Mouse (Mus musculus) urinary bladder, postnatal 10 days (tissue): ENCODE data around the gene Ggt1.
"Not testable (repeated sequence)": the region's sequence is repeated elsewhere in the genome, so short reads cannot be mapped to it uniquely, and the experiment has no call there.

Source experiments
- DNase-seq: peaks from one replicate; pipeline ENCODE4 v3.0.0; 2022; ENCODE audit warnings: low spot score

Ggt1 gene

DNA sequence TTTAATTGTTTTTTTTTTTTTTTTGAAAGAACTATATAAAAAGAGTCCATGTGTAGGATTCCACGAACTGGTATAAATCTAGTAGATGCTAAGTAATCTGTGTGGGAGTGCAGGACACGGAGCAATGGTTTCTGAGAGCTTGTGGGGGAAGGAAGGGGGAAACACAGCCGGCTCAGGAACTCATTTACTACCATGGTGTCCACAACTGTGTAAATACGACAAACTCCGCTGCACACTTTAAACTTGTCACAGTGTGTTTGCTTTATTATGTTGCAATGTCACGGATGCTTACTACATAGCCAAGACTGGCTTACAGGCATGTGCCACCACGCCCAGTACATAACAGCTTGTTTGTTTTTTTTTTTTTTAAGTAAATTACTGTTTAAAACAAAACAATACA is 11.5 kb upstream of the Ggt1 start:
- no peak for DNase-seq

DNA sequence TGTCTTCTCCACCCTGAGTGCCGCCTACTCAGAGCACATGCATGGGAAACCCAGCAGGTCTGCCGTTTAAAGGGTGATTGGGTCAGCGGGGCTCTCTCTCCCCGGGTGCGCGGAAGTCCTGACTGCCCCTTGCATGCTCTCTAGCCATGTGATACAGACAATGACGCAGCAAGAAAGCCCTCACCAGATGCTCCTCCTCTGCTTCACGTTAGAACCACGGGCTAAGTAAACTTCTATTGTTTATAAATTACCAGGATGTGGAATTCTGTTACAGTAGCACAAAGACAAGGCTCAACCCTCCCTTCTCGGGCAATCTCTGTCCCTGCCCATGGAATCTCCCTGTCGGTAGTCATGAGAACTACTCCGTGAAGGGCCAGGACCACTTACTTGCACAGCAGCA is 10.2 kb upstream of the Ggt1 start:
- DNase-seq = no peak

- no peak for DNase-seq
These were observed 9.3 kb upstream of the Ggt1 start for GRCm38 (mm10) chr10:75552106-75552505.

DNA sequence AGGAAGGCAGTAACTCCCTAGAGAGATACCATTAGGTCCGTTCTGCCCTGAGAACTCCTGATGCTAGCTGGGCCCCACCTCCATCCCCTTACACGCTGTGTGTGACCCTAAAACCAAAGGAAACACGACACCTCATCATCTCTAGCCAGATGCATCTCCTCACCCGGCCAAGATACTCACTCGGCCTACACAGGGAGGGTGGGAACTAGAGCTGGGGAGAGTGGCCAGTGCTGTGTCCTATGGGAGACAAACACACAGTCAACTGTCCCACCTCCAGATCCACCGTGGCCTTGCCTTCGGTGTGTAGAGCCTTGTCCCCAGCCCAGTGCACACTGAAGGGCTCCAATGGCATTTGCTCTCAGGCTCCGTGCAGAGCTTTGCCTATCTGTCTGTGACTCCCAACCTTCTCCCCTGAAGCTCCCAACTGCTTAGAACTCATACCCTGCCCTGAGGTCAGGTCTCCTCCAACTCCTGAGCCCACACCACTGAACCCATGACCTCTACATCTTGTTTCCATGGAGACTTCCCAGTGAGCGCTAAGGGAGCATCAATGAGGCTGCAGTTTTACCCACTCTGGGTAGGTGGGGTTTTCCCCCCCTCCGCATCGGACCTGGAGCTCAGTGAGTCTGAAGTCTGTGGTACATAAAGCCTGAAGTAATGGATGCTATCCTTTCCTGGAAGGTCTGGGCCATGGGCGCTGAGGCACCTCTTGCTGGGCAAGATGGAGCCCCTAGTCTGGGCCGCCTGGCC is 8.5 kb upstream of the Ggt1 start:
- no peak for DNase-seq

DNA sequence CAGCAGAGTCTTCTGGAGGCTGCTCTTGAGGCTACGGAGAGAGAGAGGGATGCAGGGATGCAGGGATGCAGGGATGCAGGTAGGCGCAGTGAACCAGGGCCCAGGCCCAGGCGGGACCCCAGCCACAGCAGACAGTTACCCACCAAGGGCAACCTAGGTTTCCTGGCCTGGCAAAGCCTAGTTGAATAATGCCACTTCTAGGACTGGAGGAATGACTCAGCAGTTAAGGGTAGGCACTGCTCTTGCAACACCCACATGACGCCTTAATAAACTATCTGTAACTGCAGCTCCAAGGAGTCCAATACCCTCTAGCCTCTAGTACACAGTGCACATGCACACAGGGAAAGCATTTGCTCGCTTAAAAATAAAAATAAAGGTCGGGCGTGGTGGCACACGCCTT is 7.3 kb upstream of the Ggt1 start:
- no peak for DNase-seq

GRCm38 (mm10) chr10:75555557-75555956 is 5.8 kb upstream of the Ggt1 start:
- no peak for DNase-seq

- no peak for DNase-seq
These were observed 5.4 kb upstream of the Ggt1 start for GRCm38 (mm10) chr10:75556026-75556425.

DNA sequence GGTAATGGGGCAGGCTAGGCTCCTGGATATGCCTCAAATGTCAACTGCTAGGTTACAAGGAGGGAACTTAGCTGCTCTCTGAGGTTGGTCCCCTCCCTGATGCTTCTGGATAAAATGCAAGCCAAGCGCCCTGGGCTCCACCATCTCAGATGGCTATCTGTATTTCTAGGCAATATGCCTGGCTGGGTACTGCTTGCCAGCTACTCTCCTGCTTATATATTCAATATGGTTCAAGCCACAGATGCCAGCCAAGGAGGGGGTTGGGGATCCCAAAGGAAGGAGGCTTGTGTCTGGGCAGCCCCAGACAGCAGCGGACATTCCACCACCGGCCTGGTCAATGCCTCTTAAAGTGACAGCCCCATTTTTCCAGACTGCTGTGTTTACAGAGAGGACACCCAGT is 2.9 kb upstream of the Ggt1 start:
- DNase-seq = no peak

- no peak for DNase-seq
These were observed 2.2 kb upstream of the Ggt1 start for GRCm38 (mm10) chr10:75559041-75559675.

- no peak for DNase-seq
These were observed 1.5 kb upstream of the Ggt1 start, which contains the start of gene Lrrc75b for GRCm38 (mm10) chr10:75559676-75560548. TSS of gene Lrrc75b (minus strand) at chr10:75560330.

- no peak for DNase-seq
These were observed 880 bp upstream of the Ggt1 start for GRCm38 (mm10) chr10:75560549-75560899.

GRCm38 (mm10) chr10:75562596-75562995 is 1.2 kb downstream of the Ggt1 start:
- DNase-seq = no peak

- DNase-seq = no peak
These were observed 3.4 kb downstream of the Ggt1 start for GRCm38 (mm10) chr10:75564687-75565265.

- DNase-seq = no peak
These were observed 4.0 kb downstream of the Ggt1 start for GRCm38 (mm10) chr10:75565436-75565835.

DNA sequence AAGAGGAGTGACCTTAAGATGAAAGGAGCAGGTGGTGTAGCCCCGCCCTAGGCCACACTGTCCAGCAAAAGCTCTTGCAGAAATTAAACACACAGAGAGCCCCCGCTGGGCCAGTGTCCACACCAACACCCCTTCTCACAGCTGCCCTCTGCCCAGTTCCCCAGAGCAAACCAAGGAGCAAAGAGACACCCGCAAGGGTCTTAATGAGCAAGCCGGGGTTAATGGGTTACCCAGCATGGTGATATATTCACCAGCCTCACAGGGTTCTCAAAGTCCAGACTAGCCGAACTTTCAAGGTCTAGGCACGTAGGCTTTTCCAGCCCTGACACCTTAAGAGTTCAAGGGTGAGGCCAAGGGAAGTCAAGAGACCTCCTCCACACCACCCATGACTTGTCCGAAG is 4.5 kb downstream of the Ggt1 start:
- DNase-seq = no peak

GRCm38 (mm10) chr10:75566321-75566720 is 4.9 kb downstream of the Ggt1 start:
- DNase-seq = no peak

- not testable (repeated sequence) for DNase-seq
These were observed 5.4 kb downstream of the Ggt1 start for GRCm38 (mm10) chr10:75566765-75567164.

- no peak for DNase-seq
These were observed 6.6 kb downstream of the Ggt1 start for GRCm38 (mm10) chr10:75568029-75568428.

GRCm38 (mm10) chr10:75568441-75568840 is 7.0 kb downstream of the Ggt1 start:
- DNase-seq = no peak

GRCm38 (mm10) chr10:75568851-75569250 is 7.4 kb downstream of the Ggt1 start:
- DNase-seq = no peak

DNA sequence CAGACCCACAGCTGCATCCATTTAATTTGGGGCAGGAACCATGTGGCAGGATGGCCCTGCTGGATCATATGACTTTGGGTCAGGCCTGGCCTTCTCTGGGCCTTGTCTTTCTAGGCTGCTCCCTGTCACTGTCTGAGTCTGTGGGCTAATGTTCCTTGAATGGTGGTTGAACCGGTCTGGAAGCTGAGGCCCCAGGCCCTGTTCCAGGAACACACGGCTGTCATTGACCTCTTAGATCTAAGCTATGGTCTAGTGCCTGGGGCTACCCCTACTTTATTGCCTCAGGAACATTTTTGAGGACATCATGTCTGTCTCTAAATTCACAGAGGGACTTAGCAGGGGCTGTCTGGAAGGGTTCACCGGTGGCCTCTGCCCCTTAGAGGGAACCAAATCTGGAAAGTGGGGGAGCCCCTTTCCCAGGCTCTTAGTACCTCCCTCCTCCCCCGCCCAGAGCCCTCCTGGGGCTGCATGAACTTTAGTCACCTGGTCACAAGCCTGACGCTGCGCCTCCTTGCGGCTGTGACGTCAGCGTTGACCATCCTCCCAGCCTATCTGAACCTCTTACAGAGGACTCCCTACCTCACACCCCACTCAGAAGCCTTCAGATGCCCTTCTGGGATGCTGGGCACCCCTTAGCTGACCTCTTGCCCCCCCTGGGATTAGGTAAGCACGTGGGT is 9.7 kb downstream of the Ggt1 start:
- DNase-seq = no peak

GRCm38 (mm10) chr10:75571937-75572336 is 10.5 kb downstream of the Ggt1 start:
- no peak for DNase-seq
